Mouse (Mus musculus) heart, embryonic 12.5 days (tissue): ENCODE results near the gene Iqsec1. TPM values are rescaled to one million over a fixed set of nuclear protein-coding genes. Genes with fewer than 3 reads are reported as not detected.

Experiments used
- ATAC-seq: fragments of 200-750 bp; cut with Nextera tagmentation; 2 replicates; pipeline ENCODE4 v1.8.0; 2017; ENCODE audit warnings: moderate TSS enrichment, moderate library complexity; ENCODE audit not compliant: insufficient number of reproducible peaks, low FRiP score
- H3K27ac ChIP-seq: fragments of 300-500 bp; sonication (generic); 2 replicates; pipeline ENCODE4 v1.5.1; 2016; ENCODE audit warnings: mild to moderate bottlenecking, moderate library complexity; ENCODE audit not compliant: poor library complexity, severe bottlenecking
- H3K27me3 ChIP-seq: fragments of 300-500 bp; sonication (generic); replicated peaks from 2 replicates; pipeline ENCODE4 v1.6.1; 2016; ENCODE audit warnings: mild to moderate bottlenecking, moderate library complexity
- H3K36me3 ChIP-seq: fragments of 300-500 bp; sonication (generic); 2 replicates; pipeline ENCODE4 v1.6.1; 2016; ENCODE audit warnings: mild to moderate bottlenecking, moderate library complexity
- H3K4me1 ChIP-seq: fragments of 300-500 bp; sonication (generic); replicated peaks from 2 replicates; pipeline ENCODE4 v1.6.1; 2016; ENCODE audit warnings: mild to moderate bottlenecking
- H3K4me2 ChIP-seq: fragments of 300-500 bp; sonication (generic); 2 replicates; pipeline ENCODE4 v1.6.1; 2016; ENCODE audit warnings: mild to moderate bottlenecking, moderate library complexity
- H3K4me3 ChIP-seq: fragments of 300-500 bp; sonication (generic); 2 replicates; pipeline ENCODE4 v1.5.1; 2016; ENCODE audit warnings: mild to moderate bottlenecking
- H3K9ac ChIP-seq: fragments of 300-500 bp; sonication (generic); 2 replicates; pipeline ENCODE4 v1.6.1; 2016; ENCODE audit warnings: mild to moderate bottlenecking, moderate library complexity
- H3K9me3 ChIP-seq: fragments of 300-500 bp; sonication (generic); replicated peaks from 2 replicates; pipeline ENCODE4 v1.6.1; 2016; ENCODE audit warnings: mild to moderate bottlenecking, moderate library complexity
- WGBS: fragments of 180-500 bp; shearing (Covaris S2); methylation state at CpG from one replicate; pipeline ENCODE4 v1.1.7; 2016; 5-methylcytosine and 5-hydroxymethylcytosine counted together
- polyA plus RNA-seq: library from polyadenylated mRNA; unstranded; fragments of >200 nt; fragmentation: Nextera tagmentation; extraction: Ambion mirVana; gene quantifications from 2 replicates; pipeline ENCODE4 v1.2.1, GENCODE M21; 2016

The Iqsec1 gene
- polyA plus RNA-seq, 1 experiment from 2014 or later, result 20.8 TPM

- Histone ChIP-seq H3K4me2 (no peak overlapping the region), H3K9me3 (0 out of 2 replicates have a peak, but pooled peaks cover 2% of the 10 kb centered on the region), H3K27ac (no peak overlapping the region), H3K4me3 (no peak overlapping the region), H3K4me1 (peaks cover 13% of the 10 kb centered on the region), H3K9ac (no peak overlapping the region), H3K36me3 (no peaks in the 10 kb centered on the region), H3K27me3 (no peaks in the 10 kb centered on the region)
- no peak for ATAC-seq
- WGBS, result 58% methylated on average over 1 of the region's 1 CpGs
Measured at GRCm38 (mm10) chr6:90848068-90848467, 140.4 kb downstream of the Iqsec1 start.

- Histone ChIP-seq H3K9ac (no peak overlapping the region), H3K4me3 (no peak overlapping the region), H3K36me3 (no peaks in the 10 kb centered on the region), H3K9me3 (0 out of 2 replicates have a peak, but pooled peaks cover 2% of the 10 kb centered on the region), H3K4me2 (no peak overlapping the region), H3K27ac (no peak overlapping the region), H3K4me1 (peaks cover 13% of the 10 kb centered on the region), H3K27me3 (no peaks in the 10 kb centered on the region)
- 35% methylated on average over 2 of the region's 2 CpGs for WGBS
- no peak for ATAC-seq
Measured at GRCm38 (mm10) chr6:90847523-90847922, 141.0 kb downstream of the Iqsec1 start.

GRCm38 (mm10) chr6:90839972-90840371 lies 148.5 kb downstream of the Iqsec1 start:
- H3K9me3 ChIP-seq, result 0 out of 2 replicates have a peak, but pooled peaks cover 2% of the 10 kb centered on the region
- no peak for ATAC-seq
- 83% methylated on average over 2 of the region's 2 CpGs for WGBS

GRCm38 (mm10) chr6:90836749-90837148 lies 151.7 kb downstream of the Iqsec1 start:
- no peaks in the 10 kb centered on the region for H3K9me3 ChIP-seq
- no peak for ATAC-seq
- no peak overlapping the region for H3K4me3 ChIP-seq
- no peaks in the 10 kb centered on the region for H3K27me3 ChIP-seq
- peaks cover 37% of the 10 kb centered on the region for H3K4me1 ChIP-seq
- WGBS, result 18% methylated on average over 2 of the region's 2 CpGs
- H3K9ac ChIP-seq, result no peak overlapping the region
- no peak overlapping the region for H3K27ac ChIP-seq
- no peak overlapping the region for H3K4me2 ChIP-seq
- H3K36me3 ChIP-seq, result no peaks in the 10 kb centered on the region

More at GRCm38 (mm10) chr6:90839972-90840371, 148.5 kb downstream of the Iqsec1 start:
- Histone ChIP-seq H3K27me3 (no peaks in the 10 kb centered on the region), H3K36me3 (no peaks in the 10 kb centered on the region), H3K9ac (no peak overlapping the region), H3K4me3 (no peak overlapping the region), H3K4me2 (no peak overlapping the region), H3K27ac (no peak overlapping the region), H3K4me1 (peaks cover 35% of the 10 kb centered on the region)

- 75% methylated on average over 6 of the region's 6 CpGs for WGBS
- no peaks in the 10 kb centered on the region for H3K27me3 ChIP-seq
- no peaks in the 10 kb centered on the region for H3K36me3 ChIP-seq
- H3K9ac ChIP-seq, result no peak overlapping the region
- no peak for ATAC-seq
- H3K4me1 ChIP-seq, result peaks cover 13% of the 10 kb centered on the region
- no peak overlapping the region for H3K27ac ChIP-seq
- H3K9me3 ChIP-seq, result no peaks in the 10 kb centered on the region
- H3K4me3 ChIP-seq, result no peak overlapping the region
- H3K4me2 ChIP-seq, result no peak overlapping the region
Measured at GRCm38 (mm10) chr6:90829536-90829935, 158.9 kb downstream of the Iqsec1 start.

- H3K4me1 ChIP-seq, result peaks cover 21% of the 10 kb centered on the region
- no peaks in the 10 kb centered on the region for H3K27me3 ChIP-seq
- H3K9me3 ChIP-seq, result no peaks in the 10 kb centered on the region
- no peak for ATAC-seq
- H3K4me3 ChIP-seq, result no peak overlapping the region
- no peak overlapping the region for H3K27ac ChIP-seq
- H3K36me3 ChIP-seq, result no peaks in the 10 kb centered on the region
- WGBS, result 58% methylated on average over 2 of the region's 2 CpGs
- no peak overlapping the region for H3K9ac ChIP-seq
- H3K4me2 ChIP-seq, result no peak overlapping the region
Measured at GRCm38 (mm10) chr6:90825063-90825462, 163.4 kb downstream of the Iqsec1 start.

- WGBS, result 43% methylated on average over 4 of the region's 4 CpGs
- ATAC-seq, result no peak
- no peak overlapping the region for H3K9ac ChIP-seq
- H3K4me3 ChIP-seq, result no peak overlapping the region
- H3K9me3 ChIP-seq, result no peaks in the 10 kb centered on the region
- H3K27ac ChIP-seq, result no peak overlapping the region
- peaks cover 33% of the 10 kb centered on the region for H3K4me1 ChIP-seq
- H3K36me3 ChIP-seq, result no peaks in the 10 kb centered on the region
- no peak overlapping the region for H3K4me2 ChIP-seq
- no peaks in the 10 kb centered on the region for H3K27me3 ChIP-seq
Measured at GRCm38 (mm10) chr6:90823322-90823721, 165.2 kb downstream of the Iqsec1 start.

- Histone ChIP-seq H3K4me3 (no peak overlapping the region), H3K27me3 (no peaks in the 10 kb centered on the region), H3K9me3 (no peaks in the 10 kb centered on the region), H3K4me1 (peaks cover 40% of the 10 kb centered on the region), H3K4me2 (no peak overlapping the region), H3K9ac (no peak overlapping the region), H3K36me3 (no peaks in the 10 kb centered on the region), H3K27ac (no peak overlapping the region)
- ATAC-seq, result no peak
- 68% methylated on average over 4 of the region's 4 CpGs for WGBS
Measured at GRCm38 (mm10) chr6:90821916-90822602, 166.4 kb downstream of the Iqsec1 start.

GRCm38 (mm10) chr6:90819880-90820279 lies 168.6 kb downstream of the Iqsec1 start:
- H3K36me3 ChIP-seq, result no peaks in the 10 kb centered on the region
- H3K4me2 ChIP-seq, result no peak overlapping the region
- peaks cover 42% of the 10 kb centered on the region for H3K4me1 ChIP-seq
- H3K9ac ChIP-seq, result no peak overlapping the region
- no peak overlapping the region for H3K4me3 ChIP-seq
- no peaks in the 10 kb centered on the region for H3K27me3 ChIP-seq
- H3K27ac ChIP-seq, result no peak overlapping the region
- no peak for ATAC-seq
- no peaks in the 10 kb centered on the region for H3K9me3 ChIP-seq
- 54% methylated on average over 2 of the region's 2 CpGs for WGBS

GRCm38 (mm10) chr6:90818956-90819355 lies 169.5 kb downstream of the Iqsec1 start:
- H3K27me3 ChIP-seq, result no peaks in the 10 kb centered on the region
- H3K9me3 ChIP-seq, result no peaks in the 10 kb centered on the region
- H3K36me3 ChIP-seq, result no peaks in the 10 kb centered on the region
- H3K4me1 ChIP-seq, result peaks cover 39% of the 10 kb centered on the region
- no peak overlapping the region for H3K4me2 ChIP-seq
- H3K9ac ChIP-seq, result no peak overlapping the region
- no peak overlapping the region for H3K27ac ChIP-seq
- WGBS, result 0% methylated on average over 1 of the region's 4 CpGs
- no peak overlapping the region for H3K4me3 ChIP-seq
- no peak for ATAC-seq

GRCm38 (mm10) chr6:90816551-90816950 lies 171.9 kb downstream of the Iqsec1 start:
- Histone ChIP-seq H3K27ac (0 out of 2 replicates have a peak overlapping the region, but pooled peaks have one; percentile 21), H3K9ac (no peak overlapping the region), H3K9me3 (no peaks in the 10 kb centered on the region), H3K4me2 (no peak overlapping the region), H3K27me3 (no peaks in the 10 kb centered on the region), H3K36me3 (no peaks in the 10 kb centered on the region), H3K4me3 (no peak overlapping the region), H3K4me1 (peaks cover 54% of the 10 kb centered on the region)
- ATAC-seq, result no peak
- 55% methylated on average over 3 of the region's 3 CpGs for WGBS

GRCm38 (mm10) chr6:90815341-90815740 lies 173.1 kb downstream of the Iqsec1 start:
- Histone ChIP-seq H3K9me3 (no peaks in the 10 kb centered on the region), H3K4me1 (peaks cover 61% of the 10 kb centered on the region), H3K4me2 (no peak overlapping the region), H3K27ac (no peak overlapping the region), H3K36me3 (no peaks in the 10 kb centered on the region), H3K9ac (no peak overlapping the region), H3K27me3 (peaks cover 6% of the 10 kb centered on the region), H3K4me3 (no peak overlapping the region)
- ATAC-seq, result no peak
- WGBS, result 78% methylated on average over 3 of the region's 3 CpGs
